Mouse (Mus musculus) stomach, embryonic 14.5 days (tissue): Measurements from ENCODE around the gene Scn10a. TPM values are rescaled to one million over a fixed set of nuclear protein-coding genes. Genes with fewer than 3 reads are reported as not detected.

Experiments used
- ATAC-seq: fragments of 200-750 bp; cut with Nextera tagmentation; 2 replicates; pipeline ENCODE4 v1.8.0; 2017; ENCODE audit warnings: low read depth, moderate TSS enrichment; ENCODE audit not compliant: insufficient number of reproducible peaks, insufficient read depth, low FRiP score
- H3K27ac ChIP-seq: fragments of 300-500 bp; sonication (generic); 2 replicates; pipeline ENCODE4 v1.5.1; 2014; ENCODE audit warnings: mild to moderate bottlenecking, low read length, moderate library complexity, mixed read lengths
- H3K27me3 ChIP-seq: fragments of 300-500 bp; sonication (generic); 2 replicates; pipeline ENCODE4 v1.6.1; 2014; ENCODE audit warnings: low read length, control low read depth, mixed read lengths; ENCODE audit not compliant: control insufficient read depth, insufficient read depth
- H3K36me3 ChIP-seq: fragments of 300-500 bp; sonication (generic); 2 replicates; pipeline ENCODE4 v1.6.1; 2014; ENCODE audit warnings: mild to moderate bottlenecking, control low read depth, low read length, moderate library complexity, mixed read lengths; ENCODE audit not compliant: control insufficient read depth, insufficient read depth
- H3K4me1 ChIP-seq: fragments of 300-500 bp; sonication (generic); 2 replicates; pipeline ENCODE4 v1.6.1; 2014; ENCODE audit warnings: low read length, control low read depth, mixed read lengths; ENCODE audit not compliant: control insufficient read depth, insufficient read depth
- H3K4me2 ChIP-seq: fragments of 300-500 bp; sonication (generic); replicated peaks from 2 replicates; pipeline ENCODE4 v1.6.1; 2014; ENCODE audit warnings: low read depth, low read length, control low read depth
- H3K4me3 ChIP-seq: fragments of 300-500 bp; sonication (generic); 2 replicates; pipeline ENCODE4 v1.5.1; 2014; ENCODE audit warnings: low read depth, low read length, control low read depth
- H3K9ac ChIP-seq: fragments of 300-500 bp; sonication (generic); replicated peaks from 2 replicates; pipeline ENCODE4 v1.6.1; 2014; ENCODE audit warnings: low read depth, mild to moderate bottlenecking, control low read depth, low read length, moderate library complexity, mixed read lengths
- H3K9me3 ChIP-seq: fragments of 300-500 bp; sonication (generic); 2 replicates; pipeline ENCODE4 v1.6.1; 2016; ENCODE audit warnings: low read depth, low read length, control low read depth; ENCODE audit not compliant: control insufficient read depth
- WGBS: fragments of 180-500 bp; shearing (Covaris S2); extraction: QIAGEN DNeasy Blood & Tissue Kit; methylation state at CpG from one replicate; pipeline ENCODE4 v1.1.7; 2014; 5-methylcytosine and 5-hydroxymethylcytosine counted together
- polyA plus RNA-seq: library from polyadenylated mRNA; unstranded; fragments of >200 nt; fragmentation: Nextera tagmentation; extraction: Ambion mirVana; gene quantifications from 2 replicates; pipeline ENCODE4 v1.2.1, GENCODE M21; 2014

Gene Scn10a
- polyA plus RNA-seq, 1 experiment from 2014 or later, result not detected

GRCm38 (mm10) chr9:119631899-119632533, 87.1 kb downstream of the Scn10a start:
- Histone ChIP-seq H3K4me3 (no peak overlapping the region), H3K9me3 (no peaks in the 10 kb centered on the region), H3K27me3 (no peaks in the 10 kb centered on the region), H3K9ac (no peak overlapping the region), H3K4me1 (0 out of 2 replicates have a peak, but pooled peaks cover 2% of the 10 kb centered on the region), H3K4me2 (no peak overlapping the region), H3K36me3 (no peaks in the 10 kb centered on the region), H3K27ac (no peak overlapping the region)
- ATAC-seq, result peak; percentile 37; the same call in 1 of the 2 replicates
- 28% methylated on average over 15 of the region's 15 CpGs for WGBS

GRCm38 (mm10) chr9:119631393-119631898, 87.7 kb downstream of the Scn10a start:
- WGBS, result 73% methylated on average over 13 of the region's 13 CpGs
- no peak overlapping the region for H3K4me3 ChIP-seq
- H3K36me3 ChIP-seq, result no peaks in the 10 kb centered on the region
- H3K9ac ChIP-seq, result no peak overlapping the region
- ATAC-seq, result 0 out of 2 replicates have a peak, but pooled peaks have one; percentile 6
- H3K9me3 ChIP-seq, result no peaks in the 10 kb centered on the region
- 0 out of 2 replicates have a peak, but pooled peaks cover 2% of the 10 kb centered on the region for H3K4me1 ChIP-seq
- no peaks in the 10 kb centered on the region for H3K27me3 ChIP-seq
- no peak overlapping the region for H3K4me2 ChIP-seq
- no peak overlapping the region for H3K27ac ChIP-seq

GRCm38 (mm10) chr9:119628690-119629268, 90.3 kb downstream of the Scn10a start:
- H3K9me3 ChIP-seq, result no peaks in the 10 kb centered on the region; the same call in 1 of the 2 replicates
- WGBS, result 67% methylated on average over 8 of the region's 8 CpGs
- no peak overlapping the region for H3K4me3 ChIP-seq
- ATAC-seq, result no peak
- no peak overlapping the region for H3K27ac ChIP-seq
- 0 out of 2 replicates have a peak, but pooled peaks cover 2% of the 10 kb centered on the region for H3K4me1 ChIP-seq
- H3K4me2 ChIP-seq, result no peak overlapping the region
- no peaks in the 10 kb centered on the region for H3K36me3 ChIP-seq
- no peak overlapping the region for H3K9ac ChIP-seq
- H3K27me3 ChIP-seq, result no peaks in the 10 kb centered on the region

GRCm38 (mm10) chr9:119627227-119627626, 91.9 kb downstream of the Scn10a start:
- no peak overlapping the region for H3K9ac ChIP-seq
- no peaks in the 10 kb centered on the region; the same call in 1 of the 2 replicates for H3K9me3 ChIP-seq
- no peak overlapping the region for H3K4me3 ChIP-seq
- no peak overlapping the region for H3K27ac ChIP-seq
- H3K27me3 ChIP-seq, result no peaks in the 10 kb centered on the region
- 75% methylated on average over 6 of the region's 6 CpGs for WGBS
- H3K36me3 ChIP-seq, result no peaks in the 10 kb centered on the region
- no peak overlapping the region for H3K4me2 ChIP-seq
- 0 out of 2 replicates have a peak, but pooled peaks cover 2% of the 10 kb centered on the region for H3K4me1 ChIP-seq
- ATAC-seq, result no peak

- WGBS, result 74% methylated on average over 4 of the region's 4 CpGs
- H3K27me3 ChIP-seq, result no peaks in the 10 kb centered on the region
- no peak overlapping the region for H3K9ac ChIP-seq
- H3K9me3 ChIP-seq, result no peaks in the 10 kb centered on the region; the same call in 1 of the 2 replicates
- no peak overlapping the region for H3K27ac ChIP-seq
- no peak overlapping the region for H3K4me3 ChIP-seq
- H3K36me3 ChIP-seq, result no peaks in the 10 kb centered on the region
- H3K4me2 ChIP-seq, result no peak overlapping the region
- H3K4me1 ChIP-seq, result no peaks in the 10 kb centered on the region
- no peak for ATAC-seq
Measured at GRCm38 (mm10) chr9:119624151-119624550, 95.0 kb downstream of the Scn10a start.

- no peaks in the 10 kb centered on the region for H3K4me1 ChIP-seq
- no peak for ATAC-seq
- H3K27ac ChIP-seq, result no peak overlapping the region
- H3K27me3 ChIP-seq, result no peaks in the 10 kb centered on the region
- H3K4me3 ChIP-seq, result no peak overlapping the region
- 72% methylated on average over 6 of the region's 6 CpGs for WGBS
- no peak overlapping the region for H3K4me2 ChIP-seq
- no peaks in the 10 kb centered on the region for H3K36me3 ChIP-seq
- no peaks in the 10 kb centered on the region for H3K9me3 ChIP-seq
- H3K9ac ChIP-seq, result no peak overlapping the region
Measured at GRCm38 (mm10) chr9:119614798-119615197, 104.3 kb downstream of the Scn10a start.

- Histone ChIP-seq H3K27ac (no peak overlapping the region), H3K27me3 (no peaks in the 10 kb centered on the region), H3K36me3 (no peaks in the 10 kb centered on the region), H3K4me2 (no peak overlapping the region), H3K9ac (no peak overlapping the region), H3K9me3 (no peaks in the 10 kb centered on the region), H3K4me3 (no peak overlapping the region), H3K4me1 (no peaks in the 10 kb centered on the region)
- 93% methylated on average over 7 of the region's 7 CpGs for WGBS
- ATAC-seq, result no peak
Measured at GRCm38 (mm10) chr9:119610563-119611166, 108.5 kb downstream of the Scn10a start.

GRCm38 (mm10) chr9:119606906-119607305, 112.2 kb downstream of the Scn10a start:
- Histone ChIP-seq H3K4me1 (no peaks in the 10 kb centered on the region), H3K9me3 (no peaks in the 10 kb centered on the region), H3K27ac (no peak overlapping the region), H3K36me3 (no peaks in the 10 kb centered on the region), H3K9ac (no peak overlapping the region), H3K27me3 (no peaks in the 10 kb centered on the region), H3K4me3 (no peak overlapping the region), H3K4me2 (no peak overlapping the region)
- 91% methylated on average over 5 of the region's 5 CpGs for WGBS
- ATAC-seq, result no peak
